Mouse (Mus musculus): ENCODE data around the gene Anapc2. TPM values are rescaled to one million over a fixed set of nuclear protein-coding genes. Genes with fewer than 3 reads are reported as not detected.

Anapc2 gene
- polyA plus RNA-seq, 1 experiment from 2014 or later, result 22.8 TPM

DNA sequence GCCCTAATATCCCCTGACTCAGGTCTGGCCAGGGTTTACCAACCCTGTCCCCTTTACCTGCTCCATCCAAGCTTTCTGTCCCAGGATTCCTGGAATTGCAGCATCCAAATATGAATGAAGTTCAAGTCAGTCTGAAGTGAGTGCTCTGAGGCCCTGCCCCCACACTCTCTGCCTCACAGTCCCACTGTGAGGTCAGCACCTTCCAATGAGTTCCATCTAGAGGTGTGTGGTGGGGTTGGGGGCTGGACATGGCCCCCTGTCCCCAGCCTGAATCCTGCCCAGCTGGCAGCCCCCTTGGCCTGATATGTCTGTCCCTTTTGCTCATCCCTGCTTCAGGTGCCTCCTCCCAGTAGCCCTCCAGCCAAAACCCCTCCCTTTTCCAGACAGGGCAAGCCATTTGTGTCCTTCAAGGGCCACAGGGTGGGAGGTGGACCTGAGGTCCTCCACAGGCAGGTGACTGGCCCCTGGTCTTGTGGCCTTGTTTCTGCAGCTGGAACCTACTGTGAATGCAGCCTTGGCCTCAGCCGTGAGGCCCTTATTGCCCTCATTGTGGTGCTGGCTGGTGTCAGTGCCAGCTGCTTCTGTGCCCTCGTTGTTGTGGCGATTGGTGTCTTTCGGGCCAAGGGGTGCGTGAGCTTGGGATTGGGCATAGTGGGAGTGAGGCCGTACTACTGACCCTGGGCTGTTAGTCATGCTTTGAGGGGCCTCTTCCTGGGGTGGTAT, 15.8 kb downstream of the Anapc2 start, which contains the start of gene Tmem210:
Tmem210 (plus strand) TSS at position 219 of the 723 bp plus-strand sequence.
- no peak within 1 kb of the TSS for H3K4me3 ChIP-seq (ENCODE audit: low read depth, low read length)
- DNase-seq (no peak), ATAC-seq (no peak)
- no peak for TF ChIP-seq EP300 (IDR thresholded peaks at IDR 0.05; ENCODE audit: low read depth)
- no peak for TF ChIP-seq CTCF (IDR thresholded peaks at IDR 0.05; ENCODE audit: low read depth)
- 86% methylated on average over 6 of the region's 6 CpGs for WGBS (ENCODE audit: insufficient replicate concordance)
- no peaks in the 10 kb centered on the region for H3K9me3 ChIP-seq (ENCODE audit: low read length)
- H3K27ac ChIP-seq (ENCODE audit: low read depth), result no peak within 1 kb of the TSS
- no peak within 1 kb of the TSS for H3K4me2 ChIP-seq (ENCODE audit: low read depth, low read length)
- peaks cover 49% of the 10 kb centered on the region for H3K27me3 ChIP-seq (ENCODE audit: insufficient read depth, low read length)
- peaks cover 18% of the 10 kb centered on the region for H3K36me3 ChIP-seq (replicated peaks; ENCODE audit: insufficient read depth, low read length)
- H3K9ac ChIP-seq (replicated peaks), result no peak within 1 kb of the TSS
- H3K4me1 ChIP-seq (ENCODE audit: insufficient read depth), result peaks cover 12% of the 10 kb centered on the region

DNA sequence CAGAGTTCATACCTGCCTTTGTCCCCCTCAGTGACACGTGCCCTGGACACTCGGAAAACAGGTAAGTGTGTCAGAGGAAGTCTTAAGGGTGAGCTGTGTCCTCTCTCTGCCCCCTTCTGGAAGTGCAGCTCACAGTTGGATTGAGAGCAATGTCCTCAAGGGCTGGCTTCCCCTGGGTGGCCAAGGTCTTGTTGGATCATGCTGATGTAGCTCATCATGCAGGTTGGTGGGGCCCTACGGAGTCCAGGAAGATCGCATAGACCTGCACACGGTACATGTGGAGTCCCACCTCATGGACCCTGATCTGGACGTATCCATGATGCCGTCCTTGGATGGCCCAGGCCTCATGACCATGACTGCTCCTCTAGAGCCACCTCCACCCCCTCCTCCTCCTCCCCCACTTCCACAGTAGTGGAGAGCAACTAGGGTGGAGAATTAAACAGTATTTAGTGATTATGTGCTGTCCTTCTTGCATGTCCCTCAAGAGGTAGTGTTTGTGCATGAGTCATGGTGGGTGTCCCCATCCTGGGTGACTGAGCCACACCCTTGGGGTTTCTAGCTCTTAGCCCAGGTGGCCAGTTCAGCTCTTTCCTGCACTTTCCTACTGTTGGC, 16.6 kb downstream of the Anapc2 start:
- DNase-seq (no peak), ATAC-seq (no peak)
- Histone ChIP-seq H3K27ac (ENCODE audit: low read depth) (no peak overlapping the region), H3K4me2 (ENCODE audit: low read depth, low read length) (no peak overlapping the region), H3K9ac (replicated peaks) (no peak overlapping the region), H3K4me3 (ENCODE audit: low read depth, low read length) (no peak overlapping the region), H3K4me1 (ENCODE audit: insufficient read depth) (peaks cover 12% of the 10 kb centered on the region), H3K36me3 (replicated peaks; ENCODE audit: insufficient read depth, low read length) (peaks cover 14% of the 10 kb centered on the region), H3K9me3 (ENCODE audit: low read length) (no peaks in the 10 kb centered on the region), H3K27me3 (ENCODE audit: insufficient read depth, low read length) (peaks cover 49% of the 10 kb centered on the region)
- WGBS (ENCODE audit: insufficient replicate concordance), result 62% methylated on average over 7 of the region's 7 CpGs
- TF ChIP-seq CTCF (IDR thresholded peaks at IDR 0.05; ENCODE audit: low read depth) (no peak), EP300 (IDR thresholded peaks at IDR 0.05; ENCODE audit: low read depth) (no peak)

DNA sequence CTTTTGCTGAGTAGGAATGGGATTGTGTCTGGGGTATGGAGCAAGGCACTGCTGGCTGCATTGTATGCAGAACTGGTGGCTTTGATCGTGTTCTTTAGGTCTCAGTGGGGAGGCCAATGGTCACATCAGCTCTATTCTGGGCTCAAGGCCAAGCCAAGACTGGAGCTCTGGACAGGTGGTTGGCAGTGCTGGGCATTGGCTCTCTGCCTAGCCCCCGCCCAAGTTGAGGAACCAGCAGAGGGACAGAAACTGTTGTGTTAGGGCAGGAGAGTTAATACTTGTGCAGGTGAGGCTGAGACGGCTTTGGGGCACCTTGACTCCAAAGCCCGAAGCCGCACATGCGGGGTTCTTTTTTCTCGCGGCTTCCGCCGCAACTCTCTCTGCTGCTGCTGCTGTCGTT, 17.4 kb downstream of the Anapc2 start, which contains the start of gene Lrrc26:
Lrrc26 (plus strand) TSS at position 265 of the 400 bp plus-strand sequence.
- ATAC-seq (no peak), DNase-seq (no peak)
- Histone ChIP-seq H3K4me2 (ENCODE audit: low read depth, low read length) (0 out of 2 replicates have a peak within 1 kb of the TSS, but pooled peaks have one; percentile 7), H3K4me3 (ENCODE audit: low read depth, low read length) (no peak within 1 kb of the TSS), H3K9me3 (ENCODE audit: low read length) (no peaks in the 10 kb centered on the region), H3K4me1 (ENCODE audit: insufficient read depth) (peaks cover 12% of the 10 kb centered on the region), H3K36me3 (replicated peaks; ENCODE audit: insufficient read depth, low read length) (peaks cover 8% of the 10 kb centered on the region), H3K27me3 (ENCODE audit: insufficient read depth, low read length) (peaks cover 49% of the 10 kb centered on the region), H3K9ac (replicated peaks) (no peak within 1 kb of the TSS), H3K27ac (ENCODE audit: low read depth) (no peak within 1 kb of the TSS)
- TF ChIP-seq EP300 (IDR thresholded peaks at IDR 0.05; ENCODE audit: low read depth), result no peak
- TF ChIP-seq CTCF (IDR thresholded peaks at IDR 0.05; ENCODE audit: low read depth), result no peak
- WGBS (ENCODE audit: insufficient replicate concordance), result 11% methylated on average over 11 of the region's 11 CpGs

DNA sequence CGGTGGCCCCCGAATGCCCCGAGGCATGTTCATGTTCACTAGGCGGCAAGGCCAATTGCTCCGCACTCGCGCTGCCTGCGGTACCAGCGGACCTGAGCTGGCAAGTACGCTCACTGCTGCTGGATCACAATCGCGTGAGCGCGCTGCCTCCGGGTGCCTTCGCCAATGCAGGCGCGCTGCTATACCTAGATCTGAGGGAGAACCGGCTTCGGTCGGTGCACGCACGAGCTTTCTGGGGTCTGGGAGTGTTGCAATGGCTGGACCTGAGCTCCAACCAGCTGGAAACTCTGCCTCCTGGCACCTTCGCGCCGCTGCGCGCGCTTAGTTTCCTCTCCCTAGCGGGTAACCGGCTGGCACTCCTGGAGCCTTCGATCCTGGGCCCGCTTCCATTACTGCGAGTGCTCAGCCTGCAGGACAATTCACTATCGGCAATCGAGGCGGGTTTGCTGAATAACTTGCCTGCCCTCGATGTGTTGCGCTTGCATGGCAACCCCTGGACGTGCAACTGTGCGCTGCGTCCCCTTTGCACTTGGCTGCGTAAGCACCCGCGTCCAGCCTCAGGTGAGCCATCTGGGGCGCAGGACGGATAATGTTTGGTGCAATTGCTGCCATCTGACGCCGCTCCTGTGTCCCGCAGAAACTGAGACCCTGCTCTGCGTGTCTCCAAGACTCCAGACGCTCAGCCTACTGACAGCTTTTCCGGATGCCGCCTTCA, 18.0 kb downstream of the Anapc2 start:
- H3K9me3 ChIP-seq (ENCODE audit: low read length), result no peaks in the 10 kb centered on the region
- no peak overlapping the region for H3K27ac ChIP-seq (ENCODE audit: low read depth)
- H3K4me2 ChIP-seq (ENCODE audit: low read depth, low read length), result 0 out of 2 replicates have a peak overlapping the region, but pooled peaks have one; percentile 7
- DNase-seq, result no peak
- H3K4me3 ChIP-seq (ENCODE audit: low read depth, low read length), result no peak overlapping the region
- peaks cover 49% of the 10 kb centered on the region for H3K27me3 ChIP-seq (ENCODE audit: insufficient read depth, low read length)
- TF ChIP-seq EP300 (IDR thresholded peaks at IDR 0.05; ENCODE audit: low read depth), result no peak
- TF ChIP-seq CTCF (IDR thresholded peaks at IDR 0.05; ENCODE audit: low read depth), result no peak
- peaks cover 12% of the 10 kb centered on the region for H3K4me1 ChIP-seq (ENCODE audit: insufficient read depth)
- H3K9ac ChIP-seq (replicated peaks), result no peak overlapping the region
- peaks cover 3% of the 10 kb centered on the region; the same call in 1 of the 2 replicates for H3K36me3 ChIP-seq (replicated peaks; ENCODE audit: insufficient read depth, low read length)
- 3% methylated on average over 54 of the region's 54 CpGs for WGBS (ENCODE audit: insufficient replicate concordance)
- no peak for ATAC-seq

DNA sequence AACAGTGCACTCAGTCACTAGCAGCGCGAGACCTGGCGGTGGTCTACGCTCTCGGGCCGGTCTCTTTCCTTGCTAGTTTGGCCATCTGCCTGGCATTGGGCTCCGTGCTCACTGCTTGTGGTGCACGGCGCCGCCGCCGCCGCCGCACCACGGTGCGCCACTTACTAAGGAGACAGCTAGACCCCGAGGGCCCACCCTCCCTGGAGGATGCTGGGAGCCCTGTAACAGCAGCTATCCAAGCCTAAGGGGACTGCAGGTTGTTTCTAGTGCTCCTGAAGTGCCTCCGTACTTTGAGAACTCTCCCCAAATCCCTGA, 18.5 kb downstream of the Anapc2 start:
- TF ChIP-seq CTCF (IDR thresholded peaks at IDR 0.05; ENCODE audit: low read depth), result no peak
- H3K27ac ChIP-seq (ENCODE audit: low read depth), result no peak overlapping the region
- 3% methylated on average over 18 of the region's 18 CpGs for WGBS (ENCODE audit: insufficient replicate concordance)
- no peak overlapping the region for H3K4me3 ChIP-seq (ENCODE audit: low read depth, low read length)
- ATAC-seq (no peak), DNase-seq (no peak)
- peaks cover 49% of the 10 kb centered on the region for H3K27me3 ChIP-seq (ENCODE audit: insufficient read depth, low read length)
- peaks cover 12% of the 10 kb centered on the region for H3K4me1 ChIP-seq (ENCODE audit: insufficient read depth)
- no peak overlapping the region for H3K9ac ChIP-seq (replicated peaks)
- no peak overlapping the region for H3K4me2 ChIP-seq (ENCODE audit: low read depth, low read length)
- no peaks in the 10 kb centered on the region for H3K36me3 ChIP-seq (replicated peaks; ENCODE audit: insufficient read depth, low read length)
- H3K9me3 ChIP-seq (ENCODE audit: low read length), result no peaks in the 10 kb centered on the region

Data from liver, postnatal 0 days (tissue).